Mouse (Mus musculus) ovary, postnatal 10 days (tissue): Measurements from ENCODE around the gene Pla2g10.
"Not testable (repeated sequence)": the region's sequence is repeated elsewhere in the genome, so short reads cannot be mapped to it uniquely, and the experiment has no call there.

Source experiments
- DNase-seq: peaks from one replicate; pipeline ENCODE4 v3.0.0; 2022; ENCODE audit warnings: low spot score

The Pla2g10 gene

DNA sequence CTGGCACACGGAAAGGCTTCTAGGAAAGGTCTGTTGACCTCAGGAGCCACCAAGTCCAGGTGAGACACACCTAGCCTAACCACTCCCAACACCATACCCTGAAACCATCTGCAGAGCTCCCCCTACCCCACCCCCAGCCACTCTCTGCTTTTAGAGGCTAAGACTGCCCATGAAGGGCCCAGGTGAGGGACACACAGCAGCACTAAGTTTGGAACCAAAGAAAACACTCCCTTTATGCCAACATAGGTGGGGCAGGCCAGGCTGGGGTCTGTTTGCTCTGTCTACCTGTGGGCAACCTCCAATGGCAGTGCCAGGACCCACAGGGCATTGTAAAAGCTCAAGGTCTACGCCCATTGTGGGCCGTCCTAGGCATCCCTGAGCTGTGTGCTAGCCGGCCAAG, 1.4 kb downstream of the Pla2g10 start:
- DNase-seq = no peak

DNA sequence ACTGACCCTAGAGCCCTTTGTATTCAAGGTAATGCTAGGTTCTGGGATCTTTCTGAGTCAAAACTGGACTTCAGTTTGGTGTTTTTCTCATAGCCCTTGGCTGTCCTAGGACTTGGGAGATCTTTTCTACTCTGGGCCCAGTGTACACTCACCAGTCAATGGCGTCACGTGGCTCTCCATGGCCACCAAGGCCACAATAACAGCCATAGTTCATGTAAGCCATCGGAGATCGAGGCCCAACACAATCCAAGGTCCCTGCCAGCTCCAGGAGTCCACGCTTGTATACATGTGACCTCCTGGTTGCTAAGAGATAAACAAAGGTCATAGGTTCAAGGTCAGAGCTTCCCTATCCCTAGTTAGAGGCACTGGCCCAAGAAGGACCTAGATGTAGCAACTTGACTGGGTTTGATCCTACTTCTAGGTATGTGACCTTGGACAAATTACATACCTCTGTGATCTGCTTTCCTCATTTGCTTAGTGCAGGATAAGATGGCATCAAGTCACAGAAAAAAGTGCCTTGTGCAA, 2.9 kb downstream of the Pla2g10 start:
- DNase-seq = no peak

- no peak for DNase-seq
Observed at GRCm38 (mm10) chr16:13722937-13723336, 7.8 kb downstream of the Pla2g10 start.

DNA sequence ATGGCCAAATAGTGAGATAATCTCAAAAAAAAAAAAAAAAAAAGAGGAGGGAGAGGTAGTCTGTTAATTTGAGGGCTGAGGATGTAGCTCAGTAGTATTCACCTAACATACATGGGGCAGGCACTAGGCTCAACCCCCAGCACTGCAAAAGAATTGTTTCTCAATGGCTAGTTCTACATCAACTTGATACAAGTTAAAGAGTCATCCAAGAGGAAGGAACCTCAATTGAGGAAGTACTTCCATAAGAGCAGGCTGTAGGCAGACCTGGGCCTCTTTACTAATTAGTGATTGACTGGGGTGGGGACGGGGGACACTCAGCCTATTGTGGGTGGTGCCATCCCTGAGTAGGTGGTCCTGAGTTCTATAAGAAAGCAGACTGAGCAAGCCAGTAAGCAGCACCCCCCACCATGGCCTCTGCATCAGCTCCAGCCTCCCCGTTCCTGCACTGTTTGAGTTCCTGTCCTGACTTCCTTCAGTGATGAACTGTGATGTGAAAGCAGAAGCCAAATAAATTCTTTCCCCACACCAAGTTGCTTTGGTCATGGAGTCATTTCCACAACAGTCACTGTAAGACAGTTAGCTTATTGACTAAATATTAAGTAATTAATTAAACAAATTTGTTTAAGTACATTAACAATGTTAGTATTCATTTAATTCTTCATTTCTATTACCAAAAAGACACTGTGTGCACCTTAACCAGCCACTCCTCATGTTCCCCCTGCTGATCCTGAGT, 13.8 kb downstream of the Pla2g10 start:
- DNase-seq = no peak

- DNase-seq = no peak
Observed at GRCm38 (mm10) chr16:13714910-13715309, 15.9 kb downstream of the Pla2g10 start.

DNA sequence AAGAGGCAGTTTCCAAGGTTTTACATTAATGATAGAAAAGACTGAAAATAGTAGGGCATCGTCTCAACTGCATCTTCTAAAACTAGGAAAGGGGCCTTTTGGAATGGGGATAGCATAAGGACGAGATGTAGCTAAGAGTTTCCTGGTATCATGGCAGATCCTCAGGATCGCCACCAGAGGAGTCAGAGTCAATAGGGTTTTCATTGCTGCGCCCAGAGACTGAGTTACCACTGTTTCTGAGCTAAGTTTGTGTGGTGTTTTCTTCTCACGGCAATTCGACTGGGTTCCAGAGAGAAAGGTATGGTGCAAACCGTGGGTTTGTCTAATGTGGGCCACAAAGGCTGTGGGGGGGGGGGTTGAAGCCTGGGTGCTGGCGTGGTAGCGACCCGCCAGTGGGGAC, 26.1 kb downstream of the Pla2g10 start:
- DNase-seq = no peak

- DNase-seq = no peak
Observed at GRCm38 (mm10) chr16:13702184-13702583, 28.6 kb downstream of the Pla2g10 start.

- no peak for DNase-seq
Observed at GRCm38 (mm10) chr16:13698998-13699397, 31.8 kb downstream of the Pla2g10 start.

GRCm38 (mm10) chr16:13678601-13679319, 52.0 kb downstream of the Pla2g10 start:
- no peak for DNase-seq

DNA sequence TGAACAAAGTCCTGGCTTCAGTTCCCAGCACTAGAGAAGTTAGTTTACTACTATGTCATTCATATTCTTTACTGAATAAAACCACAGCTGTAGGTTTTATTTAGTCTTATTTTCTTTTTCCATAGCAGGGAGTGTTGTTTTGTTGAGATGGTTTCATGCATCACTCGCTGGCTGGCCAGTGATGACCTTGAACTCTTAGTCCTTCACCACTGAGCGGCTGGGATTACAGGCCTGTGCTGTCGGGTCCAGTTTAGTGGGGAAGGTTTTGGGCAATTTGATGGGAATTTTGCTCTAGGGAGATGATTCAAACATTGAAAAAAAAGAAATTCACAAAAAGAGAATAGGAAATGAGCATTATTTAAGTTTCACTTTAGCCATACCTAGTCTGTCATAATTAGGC, 56.3 kb downstream of the Pla2g10 start:
- no peak for DNase-seq

GRCm38 (mm10) chr16:13673114-13673513, 57.7 kb downstream of the Pla2g10 start:
- DNase-seq = no peak

- peak; percentile 21 for DNase-seq
Observed at GRCm38 (mm10) chr16:13672386-13672898, 58.3 kb downstream of the Pla2g10 start.

- peak; percentile 66 for DNase-seq
Observed at GRCm38 (mm10) chr16:13671685-13672385, 58.9 kb downstream of the Pla2g10 start, which contains the start of the genes Bfar and 3110001I22Rik. Bfar (plus strand) TSS chr16:13671858. 3110001I22Rik (plus strand) TSS chr16:13671929.

- not testable (repeated sequence) for DNase-seq
Observed at GRCm38 (mm10) chr16:13670896-13671295, 59.9 kb downstream of the Pla2g10 start.

DNA sequence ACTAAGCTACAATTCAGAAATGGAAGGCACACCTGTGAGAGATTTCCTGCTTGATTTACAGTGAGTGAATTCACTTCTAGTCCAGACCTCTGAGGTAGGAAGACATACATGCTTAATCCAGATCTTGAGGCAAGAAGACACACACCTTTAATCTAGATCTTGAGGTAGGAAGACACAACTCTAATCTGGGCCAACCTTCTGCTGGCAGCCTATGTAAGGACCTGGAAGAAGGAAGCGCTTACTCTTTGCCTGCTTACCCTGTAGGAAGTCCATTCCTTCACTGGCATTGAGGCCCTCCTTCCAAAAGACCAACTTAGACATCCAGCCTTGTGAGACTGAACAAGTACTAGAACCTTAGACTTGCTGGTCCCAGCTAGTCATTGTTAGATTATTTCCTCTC, 61.5 kb downstream of the Pla2g10 start:
- DNase-seq = no peak

GRCm38 (mm10) chr16:13668402-13669108, 62.2 kb downstream of the Pla2g10 start:
- DNase-seq = no peak

DNA sequence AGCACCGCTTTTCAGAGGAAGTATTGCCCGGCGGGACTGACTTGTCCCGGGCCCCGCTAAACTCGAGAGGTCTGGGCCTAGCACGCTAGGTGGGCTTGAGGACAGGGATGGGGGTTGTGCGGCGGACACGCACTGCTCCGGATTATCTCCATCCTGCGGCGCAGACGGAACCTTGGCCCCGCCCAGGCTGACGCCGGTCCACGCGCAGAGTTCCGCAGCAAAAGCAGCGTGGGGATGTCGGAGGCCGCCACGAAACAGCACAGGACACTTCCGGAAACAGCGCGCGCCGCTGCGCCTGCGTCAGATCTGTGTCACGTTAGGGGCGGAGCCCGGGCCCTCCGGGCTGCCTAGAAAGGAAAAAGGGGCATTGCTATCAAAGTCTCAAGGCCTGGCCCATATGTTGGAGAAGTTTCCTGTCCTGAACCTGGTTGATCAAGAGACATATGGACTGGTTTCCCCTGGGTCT, 62.9 kb downstream of the Pla2g10 start, which contains the start of gene Parn:
TSS of gene Parn (minus strand) at position 293 of the 466 bp plus-strand sequence.
- DNase-seq = peak; percentile 73
